Mouse (Mus musculus): ENCODE data around the gene Cnga3. TPM values are rescaled to one million over a fixed set of nuclear protein-coding genes. Genes with fewer than 3 reads are reported as not detected.

Gene Cnga3
- polyA plus RNA-seq, 1 experiment from 2014 or later = not detected

- Histone ChIP-seq H3K4me1 (ENCODE audit: control insufficient read depth, insufficient read depth, low read length) (no peaks in the 10 kb centered on the region), H3K4me3 (ENCODE audit: low read depth, low read length) (no peak overlapping the region), H3K27ac (ENCODE audit: low read depth, low read length) (no peak overlapping the region), H3K27me3 (ENCODE audit: control insufficient read depth, insufficient read depth, low read length) (no peaks in the 10 kb centered on the region), H3K9me3 (ENCODE audit: control insufficient read depth, low read length) (no peaks in the 10 kb centered on the region), H3K36me3 (ENCODE audit: control insufficient read depth, insufficient read depth, low read length) (no peaks in the 10 kb centered on the region), H3K4me2 (ENCODE audit: low read depth) (no peak overlapping the region), H3K9ac (ENCODE audit: low read length) (no peak overlapping the region)
- WGBS = 71% methylated on average over 3 of the region's 3 CpGs
- ATAC-seq (ENCODE audit: insufficient read depth, low FRiP score, low TSS enrichment) (no peak), DNase-seq (ENCODE audit: low spot score) (no peak)
Observed at GRCm38 (mm10) chr1:37308743-37309100, 94.5 kb downstream of the Cnga3 start.

GRCm38 (mm10) chr1:37309939-37310515, 95.8 kb downstream of the Cnga3 start:
- no peaks in the 10 kb centered on the region for H3K4me1 ChIP-seq (ENCODE audit: control insufficient read depth, insufficient read depth, low read length)
- no peaks in the 10 kb centered on the region for H3K27me3 ChIP-seq (ENCODE audit: control insufficient read depth, insufficient read depth, low read length)
- no peaks in the 10 kb centered on the region for H3K36me3 ChIP-seq (ENCODE audit: control insufficient read depth, insufficient read depth, low read length)
- no peak overlapping the region for H3K4me3 ChIP-seq (ENCODE audit: low read depth, low read length)
- H3K27ac ChIP-seq (ENCODE audit: low read depth, low read length) = no peak overlapping the region
- no peak overlapping the region for H3K9ac ChIP-seq (ENCODE audit: low read length)
- no peak for DNase-seq (ENCODE audit: low spot score)
- 95% methylated on average over 4 of the region's 4 CpGs for WGBS
- H3K4me2 ChIP-seq (ENCODE audit: low read depth) = no peak overlapping the region
- no peaks in the 10 kb centered on the region for H3K9me3 ChIP-seq (ENCODE audit: control insufficient read depth, low read length)
- ATAC-seq (ENCODE audit: insufficient read depth, low FRiP score, low TSS enrichment) = no peak

Other genes with a start within 250 kb of the Cnga3 start
- gene Vwa3b, start 187.8 kb upstream of the Cnga3 start, polyA plus RNA-seq (2014; fragmentation: Nextera tagmentation; extraction: Ambion mirVana) = 0.42 and 0.50 TPM in 2 replicates
- 24.4 and 25.8 TPM in 2 replicates for gene Inpp4a, start 85.4 kb downstream of the Cnga3 start, polyA plus RNA-seq (2014; fragmentation: Nextera tagmentation; extraction: Ambion mirVana)
- 61.7 and 64.0 TPM in 2 replicates for gene Coa5, start 215.7 kb downstream of the Cnga3 start, polyA plus RNA-seq (2014; fragmentation: Nextera tagmentation; extraction: Ambion mirVana)
- 113 and 114 TPM in 2 replicates for gene Unc50, start 215.7 kb downstream of the Cnga3 start, polyA plus RNA-seq (2014; fragmentation: Nextera tagmentation; extraction: Ambion mirVana)